Mouse (Mus musculus): ENCODE data around the gene Zcchc8.

DNA sequence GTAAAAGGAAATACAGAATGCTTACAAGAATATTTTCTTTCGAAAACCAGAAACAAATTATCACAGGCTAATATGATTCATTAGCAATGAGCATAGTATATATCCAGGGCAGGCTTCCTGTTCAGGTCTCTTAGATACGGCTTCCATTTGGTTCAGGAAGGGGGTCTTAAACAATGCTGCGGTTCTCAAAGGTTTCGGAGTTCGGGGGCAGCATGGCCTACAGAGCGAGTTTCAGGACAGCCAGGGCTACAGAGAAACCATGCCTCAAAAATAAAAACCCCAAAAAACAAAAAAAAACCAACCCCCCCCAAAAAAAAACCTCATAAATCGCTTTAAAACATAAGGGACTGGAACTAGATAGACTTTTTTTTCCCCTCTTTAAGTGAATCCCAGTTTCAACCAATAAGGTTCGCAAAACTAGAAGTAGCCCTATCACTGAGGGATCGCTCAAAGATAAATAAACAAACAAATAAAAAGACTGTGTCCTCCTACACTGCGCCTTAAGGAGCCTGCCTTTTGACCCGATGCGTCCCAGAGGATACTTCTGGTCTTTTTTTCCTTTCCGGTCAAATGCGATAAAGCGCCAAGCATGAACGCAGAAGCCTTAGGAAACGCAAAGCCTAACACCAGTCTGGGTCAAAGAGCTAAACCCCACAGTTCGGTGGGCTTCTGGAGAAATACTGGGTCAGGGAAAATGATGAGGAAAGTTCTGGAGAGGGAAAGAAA is 27.6 kb upstream of the Zcchc8 start:
- TF ChIP-seq CTCF (IDR thresholded peaks at IDR 0.05; ENCODE audit: control insufficient read depth, insufficient read depth, low read length): no peak
- TF ChIP-seq POLR2A (IDR thresholded peaks at IDR 0.05; ENCODE audit: borderline replicate concordance, control insufficient read depth, low read depth, low read length): no peak
